Comparison of ENCODE assay signal across 14 mouse cellular contexts in genomic region chr5:43289752-43290446, GRCm38 (mm10). TPM values are rescaled to one million over a fixed set of nuclear protein-coding genes. Genes with fewer than 3 reads are reported as not detected.
DNase-seq lines count a peak whose midpoint lies in the region; ATAC-seq and TF ChIP-seq lines count a peak whose summit lies in the region.
"Had no signal": no experiment of that assay in that cellular context is flagged by ENCODE, and none has a peak within 500 bp of the region (broad histone marks: within the 10 kb centered on the region; RNA-seq: fewer than 3 reads in every experiment).

No protein-coding gene starts in this region.

- no peak overlapping the region for H3K4me3 ChIP-seq in hindbrain, embryonic 13.5 days
- H3K4me3 ChIP-seq in hindbrain, embryonic 12.5 days, result no peak overlapping the region
- no peak overlapping the region for H3K4me3 ChIP-seq in hindbrain, postnatal 0 days (ENCODE audit: low read length)
- no peak overlapping the region for H3K4me3 ChIP-seq in stomach, postnatal 0 days (ENCODE audit: low read depth, low read length)
- no peak overlapping the region for H3K4me3 ChIP-seq in embryonic facial prominence, embryonic 10.5 days
- H3K4me3 ChIP-seq: erythroblast, embryonic 14.5 days; gastrocnemius, adult 2 months had no signal

- no peak for TF ChIP-seq EP300 in stomach, postnatal 0 days (optimal IDR thresholded peaks at IDR 0.05)

- WGBS in hindbrain, embryonic 13.5 days, result 86% methylated on average over 8 of the region's 8 CpGs
- 82% methylated on average over 8 of the region's 8 CpGs for WGBS in hindbrain, embryonic 12.5 days
- 86% methylated on average over 8 of the region's 8 CpGs for WGBS in hindbrain, postnatal 0 days
- 67% methylated on average over 8 of the region's 8 CpGs for WGBS in stomach, postnatal 0 days
- WGBS in embryonic facial prominence, embryonic 10.5 days, result 82% methylated on average over 8 of the region's 8 CpGs

- H3K27ac ChIP-seq in hindbrain, embryonic 13.5 days, result no peak overlapping the region
- no peak overlapping the region for H3K27ac ChIP-seq in hindbrain, embryonic 12.5 days
- H3K27ac ChIP-seq in hindbrain, postnatal 0 days, result no peak overlapping the region
- H3K27ac ChIP-seq in stomach, postnatal 0 days (replicated peaks), result no peak overlapping the region
- no peak overlapping the region for H3K27ac ChIP-seq in embryonic facial prominence, embryonic 10.5 days (replicated peaks)
- H3K27ac ChIP-seq: gastrocnemius, adult 2 months had no signal

- peaks cover 36% of the 10 kb centered on the region for H3K36me3 ChIP-seq in hindbrain, embryonic 13.5 days
- H3K36me3 ChIP-seq in hindbrain, embryonic 12.5 days, result peaks cover 8% of the 10 kb centered on the region; the same call in 1 of the 2 replicates
- peaks cover 10% of the 10 kb centered on the region; the same call in 1 of the 2 replicates for H3K36me3 ChIP-seq in hindbrain, postnatal 0 days (ENCODE audit: insufficient read depth, low read length)
- H3K36me3 ChIP-seq in stomach, postnatal 0 days (ENCODE audit: control insufficient read depth, insufficient read depth, low read length), result peaks cover 5% of the 10 kb centered on the region; the same call in 1 of the 2 replicates
- no peaks in the 10 kb centered on the region for H3K36me3 ChIP-seq in embryonic facial prominence, embryonic 10.5 days (replicated peaks)

- no peak for TF ChIP-seq CTCF in hindbrain, postnatal 0 days (IDR thresholded peaks at IDR 0.05; ENCODE audit: low read depth)
- TF ChIP-seq CTCF in stomach, postnatal 0 days (IDR thresholded peaks at IDR 0.05; ENCODE audit: low read depth), result no peak

- H3K9me3 ChIP-seq in hindbrain, embryonic 13.5 days, result no peaks in the 10 kb centered on the region
- no peaks in the 10 kb centered on the region for H3K9me3 ChIP-seq in hindbrain, embryonic 12.5 days (replicated peaks)
- no peaks in the 10 kb centered on the region for H3K9me3 ChIP-seq in hindbrain, postnatal 0 days (ENCODE audit: low read length)
- H3K9me3 ChIP-seq in stomach, postnatal 0 days (ENCODE audit: control insufficient read depth, low read length), result no peaks in the 10 kb centered on the region
- no peaks in the 10 kb centered on the region for H3K9me3 ChIP-seq in embryonic facial prominence, embryonic 10.5 days

- H3K4me1 ChIP-seq in hindbrain, embryonic 13.5 days (replicated peaks), result no peaks in the 10 kb centered on the region
- H3K4me1 ChIP-seq in hindbrain, embryonic 12.5 days, result no peaks in the 10 kb centered on the region
- H3K4me1 ChIP-seq in hindbrain, postnatal 0 days (ENCODE audit: insufficient read depth, low read length), result no peaks in the 10 kb centered on the region
- no peaks in the 10 kb centered on the region for H3K4me1 ChIP-seq in stomach, postnatal 0 days (replicated peaks; ENCODE audit: control insufficient read depth, insufficient read depth)
- H3K4me1 ChIP-seq in embryonic facial prominence, embryonic 10.5 days, result no peaks in the 10 kb centered on the region

- no peaks in the 10 kb centered on the region for H3K27me3 ChIP-seq in hindbrain, embryonic 13.5 days
- H3K27me3 ChIP-seq in hindbrain, embryonic 12.5 days, result no peaks in the 10 kb centered on the region
- H3K27me3 ChIP-seq in hindbrain, postnatal 0 days (ENCODE audit: insufficient read depth, low read length), result no peaks in the 10 kb centered on the region
- no peaks in the 10 kb centered on the region for H3K27me3 ChIP-seq in stomach, postnatal 0 days (ENCODE audit: control insufficient read depth, insufficient read depth, low read length)
- H3K27me3 ChIP-seq in embryonic facial prominence, embryonic 10.5 days (replicated peaks; ENCODE audit: low read depth, poor library complexity, severe bottlenecking), result no peaks in the 10 kb centered on the region
- H3K27me3 ChIP-seq: Patski had no signal

- ATAC-seq in hindbrain, embryonic 13.5 days (ENCODE audit: low FRiP score), result 0 out of 2 replicates have a peak, but pooled peaks have one; percentile 30
- no peak; the same call in 1 of the 2 replicates for ATAC-seq in hindbrain, embryonic 12.5 days (ENCODE audit: low FRiP score)
- peak; percentile 44; the same call in 1 of the 2 replicates for ATAC-seq in hindbrain, postnatal 0 days
- peak; percentile 84 for ATAC-seq in megakaryocyte, adult 5-6 weeks (ENCODE audit: poor library complexity, severe bottlenecking)
- no peak for ATAC-seq in stomach, postnatal 0 days (ENCODE audit: low FRiP score, low TSS enrichment)
- no peak for ATAC-seq in erythroid progenitor cell, adult 5-6 weeks (replicated peaks; ENCODE audit: low FRiP score, poor library complexity, severe bottlenecking)
- ATAC-seq: intestine, embryonic 16.5 days; Patski had no signal

- peak; percentile 25 to 29 for DNase-seq in B cell, adult 2 months
- DNase-seq in hindbrain, postnatal 0 days (ENCODE audit: low spot score), result no peak
- DNase-seq in stomach, postnatal 0 days (ENCODE audit: low spot score), result no peak
- DNase-seq in embryonic facial prominence, embryonic 10.5 days (ENCODE audit: low spot score), result no peak
- DNase-seq: adrenal gland, adult 8-10 months; gastrocnemius, adult 2 months; kidney, postnatal 36 days had no signal

- H3K4me2 ChIP-seq in hindbrain, embryonic 13.5 days, result no peak overlapping the region
- no peak overlapping the region for H3K4me2 ChIP-seq in hindbrain, embryonic 12.5 days (replicated peaks)
- no peak overlapping the region for H3K4me2 ChIP-seq in hindbrain, postnatal 0 days (ENCODE audit: low read depth, low read length)
- no peak overlapping the region for H3K4me2 ChIP-seq in stomach, postnatal 0 days (replicated peaks; ENCODE audit: low read depth)

- H3K9ac ChIP-seq in hindbrain, embryonic 13.5 days, result no peak overlapping the region
- no peak overlapping the region for H3K9ac ChIP-seq in hindbrain, embryonic 12.5 days
- H3K9ac ChIP-seq in hindbrain, postnatal 0 days (replicated peaks; ENCODE audit: low read length), result no peak overlapping the region
- H3K9ac ChIP-seq in stomach, postnatal 0 days (ENCODE audit: low read length), result no peak overlapping the region

RNA-seq across cellular contexts. Expression of gene Cpeb2, which starts 56.9 kb away (rescaled TPM):
- 13.9 and 14.2 TPM in 2 replicates for polyA plus RNA-seq in hindbrain, embryonic 13.5 days (2015; fragmentation: Nextera tagmentation; extraction: Ambion mirVana)
- polyA plus RNA-seq in hindbrain, embryonic 12.5 days (2016; fragmentation: Nextera tagmentation; extraction: Ambion mirVana), result 10.6 and 12.2 TPM in 2 replicates
- 26.2 and 26.8 TPM in 2 replicates for total RNA-seq in hindbrain, postnatal 0 days (2014; rRNA removed)
- polyA plus RNA-seq in hindbrain, postnatal 0 days (2015; fragmentation: Nextera tagmentation; extraction: Ambion mirVana), result 13.6 and 14.9 TPM in 2 replicates
- 18.0 and 20.5 TPM in 2 replicates for total RNA-seq in megakaryocyte, adult 5-6 weeks (2015)
- 6.4 and 9.6 TPM in 2 replicates for total RNA-seq in megakaryocyte, adult 5-6 weeks (2017)
- 7.2 and 7.3 TPM in 2 replicates for polyA plus RNA-seq in stomach, postnatal 0 days (2015; fragmentation: Nextera tagmentation; extraction: Ambion mirVana)
- under 0.01 and 2.5 TPM in 2 replicates for total RNA-seq in erythroid progenitor cell, adult 5-6 weeks (2015; ENCODE audit: low replicate concordance)
- total RNA-seq in erythroid progenitor cell, adult 5-6 weeks (2017; ENCODE audit: low replicate concordance), result 1.0 TPM in 1 of 2 replicates, not detected in the other
- 1.2 and 1.4 TPM in 2 replicates for polyA plus RNA-seq in embryonic facial prominence, embryonic 10.5 days (2016; fragmentation: Nextera tagmentation; extraction: Ambion mirVana)

Comparison
In these comparisons a context has a peak if more than half of its experiments do, and no peak if none do; other contexts are left out.
1. ATAC-seq: peak in hindbrain, embryonic 13.5 days (single experiment), hindbrain, postnatal 0 days (single experiment) and megakaryocyte, adult 5-6 weeks (single experiment); none in hindbrain, embryonic 12.5 days (single experiment), stomach, postnatal 0 days (single experiment) and erythroid progenitor cell, adult 5-6 weeks (single experiment).
2. DNase-seq: peak in B cell, adult 2 months (2 of 2); none in hindbrain, postnatal 0 days (single experiment), stomach, postnatal 0 days (single experiment) and embryonic facial prominence, embryonic 10.5 days (single experiment).